Mouse (Mus musculus) liver, postnatal 0 days (tissue): ENCODE results near the gene 1520401A03Rik. TPM values are rescaled to one million over a fixed set of nuclear protein-coding genes. Genes with fewer than 3 reads are reported as not detected.

Experiments used
- ATAC-seq: fragments of 200-750 bp; cut with Nextera tagmentation; 2 replicates; pipeline ENCODE4 v1.8.0; 2017; ENCODE audit warnings: mild to moderate bottlenecking, moderate library complexity
- DNase-seq: peaks from one replicate; pipeline ENCODE4 v3.0.0-alpha.2; 2016
- H3K27ac ChIP-seq: fragments of 300-500 bp; sonication (generic); 2 replicates; pipeline ENCODE4 v1.5.1; 2014; ENCODE audit warnings: antibody characterized with exemption, moderate library complexity, mild to moderate bottlenecking, low read depth
- H3K27me3 ChIP-seq: fragments of 300-500 bp; sonication (generic); 2 replicates; pipeline ENCODE4 v1.6.1; 2014; ENCODE audit warnings: low read length, control low read depth, mixed read lengths; ENCODE audit not compliant: insufficient read depth
- H3K36me3 ChIP-seq: fragments of 300-500 bp; sonication (generic); replicated peaks from 2 replicates; pipeline ENCODE4 v1.6.1; 2014; ENCODE audit warnings: mild to moderate bottlenecking, control low read depth, low read length, moderate library complexity, mixed read lengths; ENCODE audit not compliant: insufficient read depth
- H3K4me1 ChIP-seq: fragments of 300-500 bp; sonication (generic); 2 replicates; pipeline ENCODE4 v1.6.1; 2014; ENCODE audit warnings: antibody characterized with exemption, mild to moderate bottlenecking, control low read depth; ENCODE audit not compliant: insufficient read depth
- H3K4me2 ChIP-seq: fragments of 300-500 bp; sonication (generic); 2 replicates; pipeline ENCODE4 v1.6.1; 2014; ENCODE audit warnings: low read depth, mild to moderate bottlenecking, low read length, moderate library complexity, mixed read lengths
- H3K4me3 ChIP-seq: fragments of 300-500 bp; sonication (generic); 2 replicates; pipeline ENCODE4 v1.5.1; 2014; ENCODE audit warnings: low read depth, low read length
- H3K9ac ChIP-seq: fragments of 300-500 bp; sonication (generic); replicated peaks from 2 replicates; pipeline ENCODE4 v1.6.1; 2014; ENCODE audit warnings: mild to moderate bottlenecking, moderate library complexity
- H3K9me3 ChIP-seq: fragments of 300-500 bp; sonication (generic); 2 replicates; pipeline ENCODE4 v1.6.1; 2016; ENCODE audit warnings: mild to moderate bottlenecking, control low read depth, low read length, mixed read lengths
- CTCF ChIP-seq: sonication (generic); IDR thresholded peaks from 2 replicates; pipeline ENCODE4 v1.5.1; 2016; ENCODE audit warnings: antibody characterized with exemption, low read depth
- EP300 ChIP-seq: IDR thresholded peaks from 2 replicates; pipeline ENCODE4 v1.6.1; 2016; ENCODE audit warnings: antibody characterized with exemption, low read depth, mild to moderate bottlenecking
- WGBS: fragments of 180-500 bp; shearing (Covaris S2); extraction: QIAGEN DNeasy Blood & Tissue Kit; methylation state at CpG from one replicate; pipeline ENCODE4 v1.1.7; 2014; ENCODE audit not compliant: insufficient replicate concordance; 5-methylcytosine and 5-hydroxymethylcytosine counted together
- polyA plus RNA-seq: library from polyadenylated mRNA; unstranded; fragments of >200 nt; fragmentation: Nextera tagmentation; extraction: Ambion mirVana; gene quantifications from 2 replicates; pipeline ENCODE4 v1.2.1, GENCODE M21; 2015

The 1520401A03Rik gene
- polyA plus RNA-seq, 1 experiment from 2014 or later, result not detected

DNA sequence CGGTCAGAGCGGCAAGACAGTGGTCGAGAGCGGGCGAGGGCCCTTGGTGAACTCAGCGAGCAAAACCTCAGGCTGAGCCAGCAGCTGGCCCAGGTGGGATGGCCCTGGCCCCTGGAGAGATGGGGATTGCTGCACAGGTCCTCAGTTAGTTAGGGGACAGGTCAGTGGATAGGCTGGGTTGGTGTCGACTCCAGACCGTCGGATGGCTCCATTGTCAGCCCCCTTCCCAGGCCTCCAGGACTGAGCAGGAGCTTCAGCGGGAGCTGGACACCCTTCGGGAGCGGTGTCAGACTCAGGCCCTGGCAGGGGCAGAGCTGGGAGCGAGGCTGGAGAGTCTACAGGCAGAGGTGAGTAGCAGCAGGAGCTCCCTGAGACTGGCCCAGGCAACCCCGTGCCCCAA, 57.1 kb downstream of the 1520401A03Rik start:
- TF ChIP-seq CTCF (no peak), EP300 (no peak)
- ATAC-seq (no peak), DNase-seq (no peak)
- H3K4me1 ChIP-seq, result 0 out of 2 replicates have a peak, but pooled peaks cover 3% of the 10 kb centered on the region
- no peak overlapping the region for H3K27ac ChIP-seq
- no peak overlapping the region for H3K9ac ChIP-seq
- no peak overlapping the region for H3K4me2 ChIP-seq
- H3K4me3 ChIP-seq, result no peak overlapping the region
- 84% methylated on average over 14 of the region's 14 CpGs for WGBS
- H3K36me3 ChIP-seq, result peaks cover 15% of the 10 kb centered on the region
- peaks cover 19% of the 10 kb centered on the region for H3K27me3 ChIP-seq
- no peaks in the 10 kb centered on the region for H3K9me3 ChIP-seq

DNA sequence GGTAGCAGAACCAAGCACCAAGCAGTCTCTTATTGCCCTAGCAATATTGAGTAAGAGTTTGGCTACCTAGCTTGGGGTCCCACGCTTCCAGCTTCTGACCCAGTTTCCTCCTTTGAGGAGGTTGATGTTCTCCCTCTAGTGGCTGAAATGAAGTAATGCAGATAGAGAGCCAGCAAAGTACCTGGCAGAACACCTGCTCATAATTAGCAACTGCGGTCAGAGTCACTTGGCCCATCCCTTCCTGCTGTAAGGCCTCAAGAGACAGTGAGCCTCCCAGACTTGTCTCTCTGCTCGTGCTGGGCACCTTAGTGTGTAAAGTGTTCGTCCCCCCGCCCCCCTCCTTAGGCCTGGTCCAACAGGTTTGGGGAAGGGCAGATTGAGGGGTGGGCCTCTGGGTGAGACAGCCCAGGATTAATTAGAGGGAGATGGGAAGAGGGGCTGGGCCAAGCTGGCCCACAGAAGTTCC, 58.0 kb downstream of the 1520401A03Rik start:
- TF ChIP-seq CTCF (peak; percentile 86), EP300 (no peak)
- Histone ChIP-seq H3K27me3 (peaks cover 28% of the 10 kb centered on the region), H3K4me1 (0 out of 2 replicates have a peak, but pooled peaks cover 5% of the 10 kb centered on the region), H3K4me3 (no peak overlapping the region), H3K27ac (no peak overlapping the region), H3K36me3 (peaks cover 10% of the 10 kb centered on the region), H3K9me3 (no peaks in the 10 kb centered on the region), H3K4me2 (no peak overlapping the region), H3K9ac (no peak overlapping the region)
- ATAC-seq, result no peak; the same call in 1 of the 2 replicates
- 20% methylated on average over 5 of the region's 5 CpGs for WGBS
- no peak for DNase-seq

DNA sequence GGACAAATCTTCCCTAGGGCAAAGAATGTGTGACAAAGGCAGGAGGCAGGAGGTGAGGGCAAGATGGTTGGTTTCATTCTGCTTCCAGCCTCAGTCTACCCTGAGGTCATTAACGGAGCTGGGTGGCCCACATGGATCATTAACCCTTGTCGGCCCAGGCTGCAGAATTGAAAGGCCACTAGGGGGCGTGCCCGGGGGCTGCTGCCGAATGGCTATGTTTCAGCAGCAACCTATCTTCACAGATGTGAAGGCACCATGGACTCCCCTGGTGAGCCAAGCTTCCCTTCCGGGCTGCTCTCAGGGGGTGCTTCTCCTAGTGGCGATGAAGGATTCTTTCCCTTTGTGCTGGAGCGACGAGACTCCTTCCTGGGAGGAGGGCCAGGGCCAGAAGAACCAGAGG, 61.1 kb downstream of the 1520401A03Rik start:
- Histone ChIP-seq H3K4me3 (no peak overlapping the region), H3K9ac (no peak overlapping the region), H3K9me3 (no peaks in the 10 kb centered on the region), H3K27me3 (peaks cover 30% of the 10 kb centered on the region), H3K36me3 (no peaks in the 10 kb centered on the region), H3K4me1 (0 out of 2 replicates have a peak, but pooled peaks cover 5% of the 10 kb centered on the region), H3K27ac (no peak overlapping the region), H3K4me2 (no peak overlapping the region; the same call in 1 of the 2 replicates)
- DNase-seq (peak; percentile 46), ATAC-seq (no peak)
- TF ChIP-seq CTCF (peak; percentile 65), EP300 (no peak)
- 5% methylated on average over 9 of the region's 9 CpGs for WGBS

DNA sequence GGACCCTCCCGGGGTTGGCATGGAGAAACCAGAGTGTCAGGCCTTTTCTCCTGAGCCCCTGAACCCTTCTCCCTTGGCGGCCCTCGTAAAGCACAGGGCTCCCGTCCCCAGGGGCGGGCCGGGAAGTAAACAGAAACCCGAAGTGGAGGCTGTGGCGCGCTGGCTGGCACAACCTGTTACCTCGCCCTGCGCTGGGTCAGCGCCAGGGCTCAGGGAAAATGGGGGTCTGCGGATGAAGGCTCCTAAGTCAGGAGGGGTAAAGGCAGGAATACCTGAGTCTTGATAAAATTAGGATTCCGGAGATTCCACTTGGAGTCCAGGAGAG, 61.7 kb downstream of the 1520401A03Rik start:
- H3K4me1 ChIP-seq, result 0 out of 2 replicates have a peak, but pooled peaks cover 5% of the 10 kb centered on the region
- H3K9me3 ChIP-seq, result no peaks in the 10 kb centered on the region
- no peak overlapping the region for H3K27ac ChIP-seq
- H3K9ac ChIP-seq, result no peak overlapping the region; the same call in 1 of the 2 replicates
- no peak for DNase-seq
- no peak for TF ChIP-seq CTCF
- TF ChIP-seq EP300, result no peak
- peak overlapping the region; percentile 33 for H3K4me3 ChIP-seq
- WGBS, result 3% methylated on average over 13 of the region's 14 CpGs
- peaks cover 30% of the 10 kb centered on the region for H3K27me3 ChIP-seq
- H3K4me2 ChIP-seq, result peak overlapping the region; percentile 49
- ATAC-seq, result no peak
- H3K36me3 ChIP-seq, result no peaks in the 10 kb centered on the region

DNA sequence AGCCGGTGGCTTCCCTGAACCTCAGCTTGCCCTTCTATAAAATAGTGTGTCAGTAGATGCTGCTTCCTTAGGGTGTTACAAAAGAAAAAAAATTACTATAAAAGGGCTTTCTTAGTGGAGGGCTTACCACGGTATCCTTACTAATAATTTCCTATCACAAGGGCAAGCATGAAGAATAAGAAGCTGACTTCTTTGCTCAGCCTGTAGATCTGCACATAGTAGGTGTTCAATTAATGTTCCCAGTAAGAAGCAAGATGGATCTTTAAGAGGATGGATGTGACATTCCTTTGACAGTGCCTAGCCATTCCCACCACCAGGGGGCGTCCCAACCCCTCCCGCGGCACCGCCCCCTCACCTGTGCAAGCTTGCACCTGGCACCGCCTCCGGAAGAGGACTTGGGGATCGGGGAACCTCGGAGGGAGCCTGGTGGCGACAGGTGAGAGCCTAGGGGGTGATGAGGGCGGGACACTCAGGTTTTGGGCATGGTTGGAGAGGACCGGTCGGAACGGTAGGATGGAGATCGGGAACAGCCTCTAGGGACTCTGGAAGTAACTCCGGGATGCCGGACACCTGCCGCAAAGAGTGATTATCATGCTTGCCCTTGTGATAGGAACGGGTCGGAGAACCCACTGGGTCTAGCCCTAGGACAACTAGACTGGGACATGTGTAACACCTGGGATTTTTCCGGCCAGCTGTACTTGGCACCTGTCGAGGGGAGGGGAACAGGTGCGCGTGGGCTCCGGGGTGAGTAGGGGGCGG, 62.3 kb downstream of the 1520401A03Rik start, which contains the start of gene Bicdl2:
Gene Bicdl2, plus strand, starts transcription at position 390 of the 759 bp plus-strand sequence.
- TF ChIP-seq CTCF (peak; percentile 83), EP300 (no peak)
- ATAC-seq (peak; percentile 38; the same call in 1 of the 2 replicates), DNase-seq (peak; percentile 74)
- 0 out of 2 replicates have a peak, but pooled peaks cover 5% of the 10 kb centered on the region for H3K4me1 ChIP-seq
- peak within 1 kb of the TSS; percentile 49 for H3K4me2 ChIP-seq
- 7% methylated on average over 26 of the region's 27 CpGs for WGBS
- H3K9ac ChIP-seq, result no peak within 1 kb of the TSS; the same call in 1 of the 2 replicates
- H3K9me3 ChIP-seq, result no peaks in the 10 kb centered on the region
- peaks cover 30% of the 10 kb centered on the region for H3K27me3 ChIP-seq
- no peaks in the 10 kb centered on the region for H3K36me3 ChIP-seq
- peak within 1 kb of the TSS; percentile 33 for H3K4me3 ChIP-seq
- H3K27ac ChIP-seq, result no peak within 1 kb of the TSS

DNA sequence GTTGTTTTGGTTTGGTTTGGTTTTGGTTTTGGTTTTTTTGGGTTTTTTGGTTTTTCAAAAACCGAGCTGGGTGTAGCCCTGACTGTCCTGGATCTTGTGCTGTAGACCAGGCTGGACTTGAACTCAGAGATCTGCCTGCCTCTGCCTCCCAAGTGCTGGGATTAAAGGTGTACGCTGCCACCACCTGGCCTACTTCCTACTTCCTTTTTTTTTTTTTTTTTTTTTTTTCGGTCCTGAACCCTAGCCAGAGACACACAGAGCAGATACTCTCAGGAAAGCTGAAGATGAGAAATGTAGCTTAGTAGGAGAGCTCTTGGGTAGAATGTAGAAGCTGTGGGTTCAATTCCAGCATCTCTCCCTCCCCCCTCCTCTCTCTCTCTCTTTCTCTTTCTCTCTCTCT, 64.1 kb downstream of the 1520401A03Rik start:
- no peak for TF ChIP-seq CTCF
- TF ChIP-seq EP300, result no peak
- H3K36me3 ChIP-seq, result no peaks in the 10 kb centered on the region
- no peak overlapping the region for H3K4me2 ChIP-seq
- H3K4me3 ChIP-seq, result no peak overlapping the region
- no peak for DNase-seq
- no peaks in the 10 kb centered on the region for H3K9me3 ChIP-seq
- peaks cover 30% of the 10 kb centered on the region for H3K27me3 ChIP-seq
- no peak overlapping the region for H3K9ac ChIP-seq
- no peak overlapping the region for H3K27ac ChIP-seq
- 0 out of 2 replicates have a peak, but pooled peaks cover 5% of the 10 kb centered on the region for H3K4me1 ChIP-seq
- WGBS, result 69% methylated on average over 3 of the region's 3 CpGs
- no peak for ATAC-seq

Other genes with a start within 250 kb of the 1520401A03Rik start
- gene Vmn2r117, start 243.1 kb downstream of the 1520401A03Rik start, polyA plus RNA-seq, result not detected in 2 replicates
- gene Zfp213, start 158.5 kb downstream of the 1520401A03Rik start, polyA plus RNA-seq, result 5.2 and 5.5 TPM in 2 replicates
- gene Zfp13, start 123.3 kb downstream of the 1520401A03Rik start, polyA plus RNA-seq, result 1.1 and 1.4 TPM in 2 replicates
- gene Zscan10, start 121.9 kb downstream of the 1520401A03Rik start, polyA plus RNA-seq, result not detected in 2 replicates
- 0.49 and 0.67 TPM in 2 replicates for gene Mmp25, start 77.5 kb downstream of the 1520401A03Rik start, polyA plus RNA-seq
- 0.05 and 0.31 TPM in 2 replicates for gene Bicdl2, start 62.3 kb downstream of the 1520401A03Rik start, polyA plus RNA-seq
- gene Hcfc1r1, start 49.2 kb downstream of the 1520401A03Rik start, polyA plus RNA-seq, result 26.6 and 28.6 TPM in 2 replicates
- 8.5 and 10.3 TPM in 2 replicates for gene Thoc6, start 48.9 kb downstream of the 1520401A03Rik start, polyA plus RNA-seq
- gene Tnfrsf12a, start 45.3 kb downstream of the 1520401A03Rik start, polyA plus RNA-seq, result 28.1 and 29.7 TPM in 2 replicates
- 0.94 and 1.3 TPM in 2 replicates for gene Cldn6, start 43.5 kb downstream of the 1520401A03Rik start, polyA plus RNA-seq
- gene Cldn9, start 38.8 kb downstream of the 1520401A03Rik start, polyA plus RNA-seq, result 0.09 and 0.12 TPM in 2 replicates
- 12.5 and 13.9 TPM in 2 replicates for gene Pkmyt1, start 3.6 kb upstream of the 1520401A03Rik start, polyA plus RNA-seq
- gene Paqr4, start 18.1 kb upstream of the 1520401A03Rik start, polyA plus RNA-seq, result 4.0 and 4.3 TPM in 2 replicates
- not detected in 2 replicates for gene Kremen2, start 23.1 kb upstream of the 1520401A03Rik start, polyA plus RNA-seq
- gene Flywch1, start 48.8 kb upstream of the 1520401A03Rik start, polyA plus RNA-seq, result 11.9 TPM in 2 replicates
- 2.3 and 2.4 TPM in 2 replicates for gene Flywch2, start 63.3 kb upstream of the 1520401A03Rik start, polyA plus RNA-seq
- 132 and 137 TPM in 2 replicates for gene Srrm2, start 67.7 kb upstream of the 1520401A03Rik start, polyA plus RNA-seq
- gene Elob, start 106.4 kb upstream of the 1520401A03Rik start, polyA plus RNA-seq, result 458 and 460 TPM in 2 replicates
- not detected in 2 replicates for gene Prss33, start 113.3 kb upstream of the 1520401A03Rik start, polyA plus RNA-seq
- not detected in 2 replicates for gene Prss32, start 121.1 kb upstream of the 1520401A03Rik start, polyA plus RNA-seq
- gene Prss41, start 121.4 kb upstream of the 1520401A03Rik start, polyA plus RNA-seq, result 0.06 and 0.25 TPM in 2 replicates
- not detected in 2 replicates for gene Prss21, start 145.3 kb upstream of the 1520401A03Rik start, polyA plus RNA-seq
- gene Dcpp1, start 158.1 kb upstream of the 1520401A03Rik start, polyA plus RNA-seq, result not detected in 2 replicates
- not detected in 2 replicates for gene Dcpp2, start 158.1 kb upstream of the 1520401A03Rik start, polyA plus RNA-seq
- not detected in 2 replicates for gene Dcpp3, start 194.7 kb upstream of the 1520401A03Rik start, polyA plus RNA-seq
- not detected in 2 replicates for gene Sbp, start 218.9 kb upstream of the 1520401A03Rik start, polyA plus RNA-seq
- gene Sbpl, start 232.5 kb upstream of the 1520401A03Rik start, polyA plus RNA-seq, result not detected in 2 replicates